ENCODE assay signal across 7 mouse cellular contexts in genomic region chr2:31537054-31537453, GRCm38 (mm10). TPM values are rescaled to one million over a fixed set of nuclear protein-coding genes. Genes with fewer than 3 reads are reported as not detected.
DNase-seq lines count a peak whose midpoint lies in the region; ATAC-seq lines count a peak whose summit lies in the region.

No protein-coding gene starts in this region.

- peak; percentile 75; the same call in 1 of the 2 replicates for ATAC-seq in heart, embryonic 14.5 days (ENCODE audit: insufficient number of reproducible peaks, insufficient read depth, low FRiP score, low read depth)

- 0 out of 2 replicates have a peak overlapping the region, but pooled peaks have one; percentile 5 for H3K27ac ChIP-seq in embryonic facial prominence, embryonic 10.5 days (replicated peaks)
- H3K27ac ChIP-seq in heart, embryonic 14.5 days (replicated peaks in 1 of 2; ENCODE audit: control insufficient read depth in 1 of 2, insufficient read depth in 1 of 2, low read depth in 2 of 2, low read length in 2 of 2): peak overlapping the region; percentile 43 to 75

- H3K4me3 ChIP-seq in embryonic facial prominence, embryonic 10.5 days: no peak overlapping the region
- no peak overlapping the region for H3K4me3 ChIP-seq in heart, embryonic 14.5 days (ENCODE audit: control insufficient read depth in 1 of 2, insufficient read depth in 1 of 2, low read depth in 1 of 2, low read length in 2 of 2)

- H3K36me3 ChIP-seq in embryonic facial prominence, embryonic 10.5 days (replicated peaks): no peaks in the 10 kb centered on the region
- no peaks in the 10 kb centered on the region for H3K36me3 ChIP-seq in heart, embryonic 14.5 days (ENCODE audit: control insufficient read depth, insufficient read depth, low read length)

- WGBS in embryonic facial prominence, embryonic 10.5 days: 66% methylated on average over 5 of the region's 5 CpGs
- WGBS in heart, embryonic 14.5 days: 27% methylated on average over 5 of the region's 5 CpGs

- H3K9me3 ChIP-seq in embryonic facial prominence, embryonic 10.5 days: no peaks in the 10 kb centered on the region
- H3K9me3 ChIP-seq in heart, embryonic 14.5 days (ENCODE audit: control insufficient read depth, low read length): no peaks in the 10 kb centered on the region

- H3K4me1 ChIP-seq in embryonic facial prominence, embryonic 10.5 days: peaks cover 17% of the 10 kb centered on the region; the same call in 1 of the 2 replicates
- H3K4me1 ChIP-seq in heart, embryonic 14.5 days (ENCODE audit: control insufficient read depth in 2 of 2, insufficient read depth in 2 of 2, low read length in 2 of 2): peaks cover 14 to 24% of the 10 kb centered on the region in 2 experiments

- H3K4me2 ChIP-seq in heart, embryonic 14.5 days (ENCODE audit: low read length): 0 out of 2 replicates have a peak overlapping the region, but pooled peaks have one; percentile 18

- H3K9ac ChIP-seq in heart, embryonic 14.5 days (ENCODE audit: low read length): no peak overlapping the region; the same call in 1 of the 2 replicates

- 0 out of 2 replicates have a peak, but pooled peaks cover 6% of the 10 kb centered on the region for H3K27me3 ChIP-seq in embryonic facial prominence, embryonic 10.5 days (replicated peaks; ENCODE audit: low read depth, poor library complexity, severe bottlenecking)
- no peaks in the 10 kb centered on the region for H3K27me3 ChIP-seq in heart, embryonic 14.5 days (ENCODE audit: control insufficient read depth, insufficient read depth, low read length)

- peak; percentile 33 for DNase-seq in NIH3T3 (ENCODE audit: low read depth)
- peak; percentile 30 for DNase-seq in embryonic facial prominence, embryonic 10.5 days (ENCODE audit: low spot score)
- peak; percentile 75 to 90 for DNase-seq in lung, postnatal 4 days
- no peak for DNase-seq in cerebellum, postnatal 36 days
- DNase-seq in layer of hippocampus, adult 9-11 months: no peak
- DNase-seq in thymus, postnatal 36 days: no peak

RNA-seq across cellular contexts. Expression of gene Fubp3, which starts 35.4 kb away (rescaled TPM):
- 94.6 and 99.1 TPM in 2 replicates for polyA plus RNA-seq in embryonic facial prominence, embryonic 10.5 days (2016; fragmentation: Nextera tagmentation; extraction: Ambion mirVana)
- polyA plus RNA-seq in heart, embryonic 14.5 days (2014; fragmentation: Nextera tagmentation; extraction: Ambion mirVana): 44.5 and 46.1 TPM in 2 replicates

Comparison
In these comparisons a context has a peak if more than half of its experiments do, and no peak if none do; other contexts are left out.
1. DNase-seq: peak in NIH3T3 (single experiment), embryonic facial prominence, embryonic 10.5 days (single experiment) and lung, postnatal 4 days (2 of 2); none in cerebellum, postnatal 36 days (0 of 2), layer of hippocampus, adult 9-11 months (single experiment) and thymus, postnatal 36 days (0 of 2).